In genomic region chr11:3287921-3288320, GRCm38 (mm10) we compare ENCODE assay signal across 8 mouse cellular contexts. TPM values are rescaled to one million over a fixed set of nuclear protein-coding genes. Genes with fewer than 3 reads are reported as not detected.
DNase-seq lines count a peak whose midpoint lies in the region; ATAC-seq and TF ChIP-seq lines count a peak whose summit lies in the region.
"Had no signal": no experiment of that assay in that cellular context is flagged by ENCODE, and none has a peak within 500 bp of the region (broad histone marks: within the 10 kb centered on the region; RNA-seq: fewer than 3 reads in every experiment).

No protein-coding gene starts in this region.

- peaks cover 5% of the 10 kb centered on the region; the same call in 1 of the 2 replicates for H3K9me3 ChIP-seq in G1E (replicated peaks)
- H3K9me3 ChIP-seq in embryonic facial prominence, embryonic 12.5 days, result no peaks in the 10 kb centered on the region
- H3K9me3 ChIP-seq in liver, postnatal 0 days (ENCODE audit: low read length), result no peaks in the 10 kb centered on the region

- peak overlapping the region; percentile 96; the same call in 1 of the 2 replicates for H3K9ac ChIP-seq in embryonic facial prominence, embryonic 12.5 days
- H3K9ac ChIP-seq in liver, postnatal 0 days (replicated peaks), result no peak overlapping the region

- TF ChIP-seq CTCF in G1E (IDR thresholded peaks at IDR 0.05; ENCODE audit: low read depth, low read length), result no peak
- TF ChIP-seq CTCF in liver, postnatal 0 days (IDR thresholded peaks at IDR 0.05; ENCODE audit: low read depth), result no peak

- no peak for ATAC-seq in G1E (ENCODE audit: extremely low read depth, insufficient number of reproducible peaks, low FRiP score, poor library complexity, severe bottlenecking)
- ATAC-seq in embryonic facial prominence, embryonic 12.5 days (ENCODE audit: insufficient number of reproducible peaks, insufficient read depth, low FRiP score, low TSS enrichment), result no peak
- ATAC-seq in liver, postnatal 0 days, result no peak
- ATAC-seq in megakaryocyte progenitor cell, adult 5-6 weeks (replicated peaks; ENCODE audit: poor library complexity), result no peak

- H3K4me2 ChIP-seq in embryonic facial prominence, embryonic 12.5 days (replicated peaks), result peak overlapping the region; percentile 98
- peak overlapping the region; percentile 100; the same call in 1 of the 2 replicates for H3K4me2 ChIP-seq in liver, postnatal 0 days (ENCODE audit: low read depth, low read length)

- WGBS in embryonic facial prominence, embryonic 12.5 days, result 61% methylated on average over 5 of the region's 5 CpGs
- 48% methylated on average over 5 of the region's 5 CpGs for WGBS in liver, postnatal 0 days (ENCODE audit: insufficient replicate concordance)

- H3K4me3 ChIP-seq in G1E (ENCODE audit: low read depth, low read length), result peak overlapping the region; percentile 93; the same call in 1 of the 2 replicates
- H3K4me3 ChIP-seq in embryonic facial prominence, embryonic 12.5 days, result peak overlapping the region; percentile 85
- no peak overlapping the region for H3K4me3 ChIP-seq in liver, postnatal 0 days (ENCODE audit: low read depth, low read length)

- peak; percentile 17 for DNase-seq in G1E (ENCODE audit: low spot score)
- peak; percentile 67 for DNase-seq in kidney, adult 11 months
- DNase-seq in liver, postnatal 0 days, result no peak
- DNase-seq in cerebellum, adult 11 months, result no peak
- DNase-seq in right cerebral cortex, postnatal 25 days, result no peak

- no peak for TF ChIP-seq EP300 in liver, postnatal 0 days (IDR thresholded peaks at IDR 0.05; ENCODE audit: low read depth)

- H3K27ac ChIP-seq in embryonic facial prominence, embryonic 12.5 days, result no peak overlapping the region
- no peak overlapping the region for H3K27ac ChIP-seq in liver, postnatal 0 days (ENCODE audit: low read depth)
- H3K27ac ChIP-seq: macrophage had no signal

- H3K27me3 ChIP-seq in G1E (ENCODE audit: insufficient read depth, low read length), result no peaks in the 10 kb centered on the region
- no peaks in the 10 kb centered on the region for H3K27me3 ChIP-seq in embryonic facial prominence, embryonic 12.5 days
- no peaks in the 10 kb centered on the region for H3K27me3 ChIP-seq in liver, postnatal 0 days (ENCODE audit: insufficient read depth, low read length)

- peaks cover 23% of the 10 kb centered on the region for H3K36me3 ChIP-seq in G1E (replicated peaks)
- H3K36me3 ChIP-seq in embryonic facial prominence, embryonic 12.5 days, result no peaks in the 10 kb centered on the region; the same call in 1 of the 2 replicates
- no peaks in the 10 kb centered on the region for H3K36me3 ChIP-seq in liver, postnatal 0 days (replicated peaks; ENCODE audit: insufficient read depth, low read length)

- peaks cover 46% of the 10 kb centered on the region for H3K4me1 ChIP-seq in G1E (ENCODE audit: insufficient read depth, low read depth, low read length)
- peaks cover 9% of the 10 kb centered on the region for H3K4me1 ChIP-seq in embryonic facial prominence, embryonic 12.5 days
- peaks cover 36% of the 10 kb centered on the region for H3K4me1 ChIP-seq in liver, postnatal 0 days (ENCODE audit: insufficient read depth)

RNA-seq across cellular contexts. Expression of gene Patz1, which starts 0.8 kb away (rescaled TPM):
- total RNA-seq in G1E (2014; fragmentation: Nextera tagmentation) (71.9 and 89.1 TPM in 2 replicates), G1E (2017) (56.5 and 66.6 TPM in 2 replicates)
- 86.1 and 112 TPM in 2 replicates for polyA plus RNA-seq in G1E (2012)
- polyA plus RNA-seq in embryonic facial prominence, embryonic 12.5 days (2016; fragmentation: Nextera tagmentation; extraction: Ambion mirVana), result 84.3 and 85.3 TPM in 2 replicates
- 8.6 and 8.8 TPM in 2 replicates for polyA plus RNA-seq in liver, postnatal 0 days (2015; fragmentation: Nextera tagmentation; extraction: Ambion mirVana)
- 69.4 and 77.3 TPM in 2 replicates for total RNA-seq in megakaryocyte progenitor cell, adult 5-6 weeks (2015)
- total RNA-seq in megakaryocyte progenitor cell, adult 5-6 weeks (2017), result 66.4 and 72.5 TPM in 2 replicates

RNA-seq across cellular contexts. Expression of gene Drg1, which starts 21.7 kb away (rescaled TPM):
- 190 and 198 TPM in 2 replicates for total RNA-seq in G1E (2014; fragmentation: Nextera tagmentation)
- 282 and 303 TPM in 2 replicates for total RNA-seq in G1E (2017)
- polyA plus RNA-seq in G1E (2012), result 101 and 116 TPM in 2 replicates
- polyA plus RNA-seq in embryonic facial prominence, embryonic 12.5 days (2016; fragmentation: Nextera tagmentation; extraction: Ambion mirVana), result 217 and 229 TPM in 2 replicates
- polyA plus RNA-seq in liver, postnatal 0 days (2015; fragmentation: Nextera tagmentation; extraction: Ambion mirVana), result 83.1 and 84.7 TPM in 2 replicates
- total RNA-seq in megakaryocyte progenitor cell, adult 5-6 weeks (2015), result 253 and 258 TPM in 2 replicates
- 196 and 234 TPM in 2 replicates for total RNA-seq in megakaryocyte progenitor cell, adult 5-6 weeks (2017)

RNA-seq across cellular contexts. Expression of gene Pik3ip1, which starts 42.3 kb away (rescaled TPM):
- 0.53 and 0.92 TPM in 2 replicates for total RNA-seq in G1E (2014; fragmentation: Nextera tagmentation)
- 2.2 and 2.4 TPM in 2 replicates for total RNA-seq in G1E (2017)
- polyA plus RNA-seq in G1E (2012), result 4.8 and 5.4 TPM in 2 replicates
- polyA plus RNA-seq in embryonic facial prominence, embryonic 12.5 days (2016; fragmentation: Nextera tagmentation; extraction: Ambion mirVana), result 12.4 and 15.1 TPM in 2 replicates
- 2.4 and 2.5 TPM in 2 replicates for polyA plus RNA-seq in liver, postnatal 0 days (2015; fragmentation: Nextera tagmentation; extraction: Ambion mirVana)
- total RNA-seq in megakaryocyte progenitor cell, adult 5-6 weeks (2015), result 16.6 and 20.1 TPM in 2 replicates
- total RNA-seq in megakaryocyte progenitor cell, adult 5-6 weeks (2017), result 32.9 and 55.1 TPM in 2 replicates

Comparison
In these comparisons a context has a peak if more than half of its experiments do, and no peak if none do; other contexts are left out.
1. DNase-seq: peak in G1E (single experiment) and kidney, adult 11 months (single experiment); none in liver, postnatal 0 days (single experiment), cerebellum, adult 11 months (single experiment) and right cerebral cortex, postnatal 25 days (single experiment).